Mouse (Mus musculus) MEL (cell line): ENCODE data around the gene Tmem19. TPM values are rescaled to one million over a fixed set of nuclear protein-coding genes. Genes with fewer than 3 reads are reported as not detected.

Experiments
- DNase-seq: peaks from one replicate; pipeline ENCODE4 v3.0.0; 2011; ENCODE audit warnings: low read depth, low spot score
- H3K27ac ChIP-seq: 2 replicates; pipeline ENCODE4 v1.5.1; 2012; ENCODE audit warnings: low read depth, mild to moderate bottlenecking, control low read depth, low read length, moderate library complexity; ENCODE audit not compliant: control insufficient read depth
- H3K27me3 ChIP-seq, 2 experiments: fragments of 150-350 bp in 1 of 2; sonication (generic) in 1 of 2; 2 replicates each; pipeline ENCODE4 v1.6.1; 2012; ENCODE audit warnings: low read length in 2 of 2, mild to moderate bottlenecking in 2 of 2, improper control_type of control experiment in 1 of 2, moderate library complexity in 1 of 2; ENCODE audit not compliant: insufficient read depth in 2 of 2, control insufficient read depth in 1 of 2
- H3K36me3 ChIP-seq, 2 experiments: 2 replicates each; pipeline ENCODE4 v1.6.1; 2012 to 2014; ENCODE audit warnings: low read length in 2 of 2, improper control_type of control experiment in 1 of 2, inconsistent platforms in 1 of 2, mild to moderate bottlenecking in 1 of 2; ENCODE audit not compliant: insufficient read depth in 2 of 2, control insufficient read depth in 1 of 2
- H3K4me1 ChIP-seq, 2 experiments: fragments of 150-350 bp in 1 of 2; sonication (generic) in 1 of 2; 2 replicates each; pipeline ENCODE4 v1.6.1; 2012; ENCODE audit warnings: low read length in 2 of 2, improper control_type of control experiment in 1 of 2, mild to moderate bottlenecking in 1 of 2; ENCODE audit not compliant: insufficient read depth in 2 of 2, control insufficient read depth in 1 of 2
- H3K4me3 ChIP-seq, 2 experiments: fragments of 150-350 bp in 1 of 2; sonication (generic) in 1 of 2; 2 replicates each; pipeline ENCODE4 v1.5.1; 2012; ENCODE audit warnings: low read depth in 2 of 2, low read length in 2 of 2, mild to moderate bottlenecking in 2 of 2, moderate library complexity in 2 of 2, control low read depth in 1 of 2, improper control_type of control experiment in 1 of 2; ENCODE audit not compliant: control insufficient read depth in 1 of 2, insufficient read depth in 1 of 2
- H3K79me2 ChIP-seq: 2 replicates; pipeline ENCODE4 v1.6.1; 2012; ENCODE audit warnings: mild to moderate bottlenecking, low read length, moderate library complexity; ENCODE audit not compliant: control insufficient read depth, poor library complexity, insufficient read depth
- H3K9ac ChIP-seq: 2 replicates; pipeline ENCODE4 v1.6.1; 2012; ENCODE audit warnings: low read depth, mild to moderate bottlenecking, control low read depth, low read length, moderate library complexity; ENCODE audit not compliant: control insufficient read depth, poor library complexity, severe bottlenecking
- H3K9me3 ChIP-seq: fragments of 150-350 bp; sonication (generic); replicated peaks from 2 replicates; pipeline ENCODE4 v1.6.1; 2012; ENCODE audit warnings: mild to moderate bottlenecking, low read length, improper control_type of control experiment, moderate library complexity; ENCODE audit not compliant: insufficient read depth
- BHLHE40 ChIP-seq: IDR thresholded peaks from 2 replicates; pipeline ENCODE4 v1.6.1; 2012; ENCODE audit warnings: low read depth, mild to moderate bottlenecking, inconsistent platforms, low read length, improper control_type of control experiment, borderline replicate concordance
- CHD1 ChIP-seq: IDR thresholded peaks from 2 replicates; pipeline ENCODE4 v1.6.1; 2012; ENCODE audit warnings: low read depth, mild to moderate bottlenecking, inconsistent platforms, low read length, improper control_type of control experiment
- CTCF ChIP-seq, 3 experiments: IDR thresholded peaks in 2 of 3; conservative IDR thresholded peaks in 1 of 3; 2 replicates each; pipeline ENCODE4 v1.5.1; 2011 to 2012; ENCODE audit warnings: low read length in 3 of 3, low read depth in 2 of 3, mild to moderate bottlenecking in 2 of 3, improper control_type of control experiment in 1 of 3, inconsistent platforms in 1 of 3, mixed read lengths in 1 of 3, moderate library complexity in 1 of 3; ENCODE audit not compliant: control insufficient read depth in 1 of 3, insufficient read depth in 1 of 3, poor library complexity in 1 of 3, severe bottlenecking in 1 of 3
- E2F4 ChIP-seq: IDR thresholded peaks from 2 replicates; pipeline ENCODE4 v1.6.1; 2011; ENCODE audit warnings: low read depth, low read length, improper control_type of control experiment, borderline replicate concordance
- KAT2A ChIP-seq: conservative IDR thresholded peaks from 2 replicates; pipeline ENCODE4 v1.6.1; 2012; ENCODE audit warnings: low read depth, low read length, improper control_type of control experiment, inconsistent platforms
- MEF2A ChIP-seq: IDR thresholded peaks from 2 replicates; pipeline ENCODE4 v1.6.1; 2014; ENCODE audit warnings: low read depth, mild to moderate bottlenecking, inconsistent platforms, low read length, improper control_type of control experiment; ENCODE audit not compliant: poor library complexity, insufficient replicate concordance, severe bottlenecking; ENCODE audit errors: extremely low read depth
- MXI1 ChIP-seq: IDR thresholded peaks from 2 replicates; pipeline ENCODE4 v1.6.1; 2011; ENCODE audit warnings: mild to moderate bottlenecking, low read depth, low read length, improper control_type of control experiment
- MYB ChIP-seq: IDR thresholded peaks from 2 replicates; pipeline ENCODE4 v1.6.1; 2011; ENCODE audit warnings: mild to moderate bottlenecking, low read depth, low read length, improper control_type of control experiment
- MYC ChIP-seq: IDR thresholded peaks from 2 replicates; pipeline ENCODE4 v1.6.1; 2011; ENCODE audit warnings: low read depth, mild to moderate bottlenecking, low read length, improper control_type of control experiment, moderate library complexity
- NELFE ChIP-seq: IDR thresholded peaks from 2 replicates; pipeline ENCODE4 v1.6.1; 2011; ENCODE audit warnings: low read depth, low read length, improper control_type of control experiment
- NRF1 ChIP-seq: IDR thresholded peaks from 2 replicates; pipeline ENCODE4 v1.6.1; 2014; ENCODE audit warnings: low read depth, mild to moderate bottlenecking, inconsistent platforms, low read length, improper control_type of control experiment, moderate library complexity; ENCODE audit not compliant: poor library complexity, insufficient read depth, severe bottlenecking
- POLR2A ChIP-seq, 2 experiments: IDR thresholded peaks; 2 replicates each; pipeline ENCODE4 v1.6.1; 2011 to 2012; ENCODE audit warnings: low read length in 2 of 2, mild to moderate bottlenecking in 2 of 2, control low read depth in 1 of 2, improper control_type of control experiment in 1 of 2, low read depth in 1 of 2, moderate library complexity in 1 of 2; ENCODE audit not compliant: control insufficient read depth in 1 of 2, insufficient read depth in 1 of 2, poor library complexity in 1 of 2
- POLR2AphosphoS2 ChIP-seq: IDR thresholded peaks from 2 replicates; pipeline ENCODE4 v1.6.1; 2011; ENCODE audit warnings: low read length, improper control_type of control experiment
- POLR2AphosphoS5 ChIP-seq: IDR thresholded peaks from 2 replicates; pipeline ENCODE4 v1.6.1; 2012; ENCODE audit warnings: low read depth, borderline replicate concordance, mild to moderate bottlenecking, inconsistent platforms, low read length, moderate library complexity, mixed read lengths
- RAD21 ChIP-seq: IDR thresholded peaks from 2 replicates; pipeline ENCODE4 v1.6.1; 2011; ENCODE audit warnings: mild to moderate bottlenecking, low read depth, low read length, improper control_type of control experiment
- SIN3A ChIP-seq: IDR thresholded peaks from 2 replicates; pipeline ENCODE4 v1.6.1; 2012; ENCODE audit warnings: low read length, improper control_type of control experiment, inconsistent platforms
- SMC3 ChIP-seq: IDR thresholded peaks from 2 replicates; pipeline ENCODE4 v1.6.1; 2011; ENCODE audit warnings: low read depth, low read length, improper control_type of control experiment
- TAL1 ChIP-seq: IDR thresholded peaks from 2 replicates; pipeline ENCODE4 v1.6.1; 2012; ENCODE audit warnings: mild to moderate bottlenecking, inconsistent platforms, low read length, moderate library complexity, mixed read lengths
- TCF12 ChIP-seq: IDR thresholded peaks from 2 replicates; pipeline ENCODE4 v1.6.1; 2014; ENCODE audit warnings: low read depth, mild to moderate bottlenecking, inconsistent platforms, low read length, improper control_type of control experiment, moderate library complexity
- USF1 ChIP-seq: IDR thresholded peaks from 2 replicates; pipeline ENCODE4 v1.6.1; 2014; ENCODE audit warnings: low read depth, mild to moderate bottlenecking, inconsistent platforms, low read length, improper control_type of control experiment, moderate library complexity
- USF2 ChIP-seq, 2 experiments: IDR thresholded peaks; 2 replicates each; pipeline ENCODE4 v1.6.1; 2011 to 2012; ENCODE audit warnings: improper control_type of control experiment in 2 of 2, low read length in 2 of 2, borderline replicate concordance in 1 of 2, inconsistent platforms in 1 of 2, low read depth in 1 of 2, mild to moderate bottlenecking in 1 of 2; ENCODE audit not compliant: insufficient read depth in 1 of 2
- ZKSCAN1 ChIP-seq: IDR thresholded peaks from 2 replicates; pipeline ENCODE4 v1.6.1; 2012; ENCODE audit warnings: low read depth, mild to moderate bottlenecking, inconsistent platforms, low read length, improper control_type of control experiment, moderate library complexity
- ZMIZ1 ChIP-seq: IDR thresholded peaks from 2 replicates; pipeline ENCODE4 v1.6.1; 2012; ENCODE audit warnings: low read depth, mild to moderate bottlenecking, inconsistent platforms, low read length, improper control_type of control experiment, moderate library complexity
- ZNF384 ChIP-seq: IDR thresholded peaks from 2 replicates; pipeline ENCODE4 v1.6.1; 2012; ENCODE audit warnings: low read depth, mild to moderate bottlenecking, inconsistent platforms, low read length, improper control_type of control experiment
- polyA plus RNA-seq, 2 experiments: library from polyadenylated mRNA; stranded (reverse) in 1 of 2; unstranded in 1 of 2; fragments of >175 nt in 1 of 2; fragments of >200 nt in 1 of 2; gene quantifications; 2 replicates each; pipeline versions ENCODE4 v1.2.1 to v1.2.4; 2012; ENCODE audit warnings: low replicate concordance in 2 of 2, low read depth in 1 of 2; ENCODE audit not compliant: insufficient read length in 2 of 2, insufficient read depth in 1 of 2, missing spikeins in 1 of 2
- total RNA-seq: library from RNA; depleted of rRNA; stranded (reverse); fragments of 300-350 nt; gene quantifications from 2 replicates; pipeline ENCODE4 v1.2.3, GENCODE M21; 2012

Tmem19 gene
- total and polyA plus RNA-seq, 3 experiments, result 10.7 to 16.6 TPM; not detected in 1

- DNase-seq, result no peak
- TF ChIP-seq BHLHE40 (no peak), MYC (no peak), NELFE (no peak), POLR2AphosphoS2 (no peak), SIN3A (no peak), CTCF (IDR thresholded peaks at IDR 0.05 in 2 of 3, conservative IDR thresholded peaks at IDR 0.05 in 1 of 3; ENCODE audit: control insufficient read depth in 1 of 3, insufficient read depth in 1 of 3, low read depth in 2 of 3, low read length in 3 of 3, poor library complexity in 1 of 3, severe bottlenecking in 1 of 3) (no peak), MEF2A (no peak), TCF12 (no peak), USF1 (no peak), MXI1 (no peak)
- Histone ChIP-seq H3K79me2 (no peaks in the 10 kb centered on the region), H3K4me1 (peaks cover 7 to 11% of the 10 kb centered on the region in 2 experiments), H3K36me3 (peaks cover 0 to 9% of the 10 kb centered on the region in 2 experiments; a peak in 2 of 4 replicates), H3K27ac (no peak overlapping the region), H3K9me3 (no peaks in the 10 kb centered on the region), H3K9ac (no peak overlapping the region), H3K27me3 (no peaks in the 10 kb centered on the region), H3K4me3 (no peak overlapping the region)
Measured at GRCm38 (mm10) chr10:115355016-115355415, 7.3 kb downstream of the Tmem19 start.

- Histone ChIP-seq H3K27ac (no peak overlapping the region), H3K27me3 (no peaks in the 10 kb centered on the region), H3K4me3 (no peak overlapping the region), H3K9me3 (no peaks in the 10 kb centered on the region), H3K9ac (no peak overlapping the region), H3K79me2 (no peaks in the 10 kb centered on the region), H3K4me1 (peaks cover 7 to 11% of the 10 kb centered on the region in 2 experiments), H3K36me3 (peaks cover 0 to 9% of the 10 kb centered on the region in 2 experiments; a peak in 2 of 4 replicates)
- DNase-seq, result no peak
- no peak for TF ChIP-seq ZNF384
- no peak for TF ChIP-seq TAL1
- TF ChIP-seq POLR2AphosphoS2, result no peak
- TF ChIP-seq ZKSCAN1, result no peak
- TF ChIP-seq RAD21, result no peak
- TF ChIP-seq CHD1, result no peak
- TF ChIP-seq MEF2A, result no peak
- TF ChIP-seq MXI1, result no peak
- no peak for TF ChIP-seq POLR2A (IDR thresholded peaks at IDR 0.05; ENCODE audit: control insufficient read depth in 1 of 2, insufficient read depth in 1 of 2, low read depth in 1 of 2, low read length in 2 of 2, poor library complexity in 1 of 2)
- TF ChIP-seq SIN3A, result no peak
- TF ChIP-seq TCF12, result no peak
- TF ChIP-seq NRF1, result no peak
- no peak for TF ChIP-seq ZMIZ1
- TF ChIP-seq E2F4, result no peak
- TF ChIP-seq POLR2AphosphoS5, result no peak
- TF ChIP-seq KAT2A, result no peak
- no peak for TF ChIP-seq USF1
- no peak for TF ChIP-seq SMC3
- TF ChIP-seq USF2 (IDR thresholded peaks at IDR 0.05; ENCODE audit: borderline replicate concordance in 1 of 2, insufficient read depth in 1 of 2, low read depth in 1 of 2, low read length in 2 of 2), result no peak
- TF ChIP-seq MYB, result no peak
Measured at GRCm38 (mm10) chr10:115354553-115354952, 7.7 kb downstream of the Tmem19 start.
